Mouse (Mus musculus) ES-E14 (cell line): Measurements from ENCODE around the gene Dnajc6.

Experiments
- CHD2 ChIP-seq: IDR thresholded peaks from 2 replicates; pipeline ENCODE4 v1.6.1; 2014; ENCODE audit warnings: mild to moderate bottlenecking, low read depth, low read length, inconsistent platforms
- MAFK ChIP-seq: IDR thresholded peaks from 2 replicates; pipeline ENCODE4 v1.6.1; 2014; ENCODE audit warnings: mild to moderate bottlenecking, low read depth, low read length, inconsistent platforms; ENCODE audit not compliant: insufficient read depth
- ZNF384 ChIP-seq: IDR thresholded peaks from 2 replicates; pipeline ENCODE4 v1.6.1; 2012; ENCODE audit warnings: low read depth, low read length, inconsistent platforms

DNA sequence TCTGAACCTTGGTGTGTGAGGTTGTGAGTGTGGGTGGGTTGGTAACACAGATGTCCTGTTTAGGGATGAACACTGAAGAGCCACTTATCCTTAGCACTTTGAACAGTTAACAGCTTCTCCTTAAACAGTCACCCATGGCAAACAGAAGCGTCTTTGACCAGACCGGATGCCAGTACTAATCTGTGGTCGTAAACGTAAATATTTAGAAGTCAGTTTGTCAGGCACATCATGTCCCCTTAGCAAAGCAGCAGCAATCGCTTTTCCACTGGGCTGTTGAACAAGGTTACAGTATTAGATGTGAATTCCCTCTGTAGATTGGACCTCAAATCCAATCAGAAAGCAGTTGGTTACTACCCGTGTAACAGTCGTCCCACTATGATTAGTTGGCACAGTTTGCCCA, 47.1 kb upstream of the Dnajc6 start:
- no peak for TF ChIP-seq ZNF384
- TF ChIP-seq MAFK, result no peak
- no peak for TF ChIP-seq CHD2
